Mouse (Mus musculus) ES-E14 (cell line): Measurements from ENCODE around the gene Kxd1. TPM values are rescaled to one million over a fixed set of nuclear protein-coding genes. Genes with fewer than 3 reads are reported as not detected.

Experiments
- DNase-seq: peaks from one replicate; pipeline ENCODE4 v3.0.0-alpha.2; 2013; ENCODE audit warnings: low read depth, low spot score
- H3K27ac ChIP-seq: 2 replicates; pipeline ENCODE4 v1.5.1; 2012; ENCODE audit warnings: low read depth, mild to moderate bottlenecking, low read length, moderate library complexity, mixed read lengths; ENCODE audit not compliant: poor library complexity, insufficient read depth, severe bottlenecking
- H3K36me3 ChIP-seq: 2 replicates; pipeline ENCODE4 v1.6.1; 2012; ENCODE audit warnings: mild to moderate bottlenecking, low read length, moderate library complexity, mixed read lengths; ENCODE audit not compliant: control insufficient read depth, poor library complexity, insufficient read depth, severe bottlenecking
- H3K4me1 ChIP-seq, 2 experiments: fragments of 150-350 bp in 1 of 2; sonication (generic) in 1 of 2; 2 replicates each; pipeline ENCODE4 v1.6.1; 2012; ENCODE audit warnings: low read length in 2 of 2, mild to moderate bottlenecking in 1 of 2, mixed read lengths in 1 of 2; ENCODE audit not compliant: control insufficient read depth in 2 of 2, insufficient read depth in 2 of 2, poor library complexity in 1 of 2
- H3K4me3 ChIP-seq, 2 experiments: fragments of 150-350 bp in 1 of 2; sonication (generic) in 1 of 2; 2 replicates each; pipeline ENCODE4 v1.5.1; 2012; ENCODE audit warnings: low read length in 2 of 2, low read depth in 1 of 2, mild to moderate bottlenecking in 1 of 2, mixed read lengths in 1 of 2; ENCODE audit not compliant: insufficient read depth in 1 of 2, poor library complexity in 1 of 2, severe bottlenecking in 1 of 2
- H3K9ac ChIP-seq: 2 replicates; pipeline ENCODE4 v1.6.1; 2012; ENCODE audit warnings: low read depth, mild to moderate bottlenecking, low read length, mixed read lengths; ENCODE audit not compliant: poor library complexity, insufficient read depth, severe bottlenecking
- H3K9me3 ChIP-seq: fragments of 150-350 bp; sonication (generic); 2 replicates; pipeline ENCODE4 v1.6.1; 2012; ENCODE audit warnings: low read depth, mild to moderate bottlenecking, low read length; ENCODE audit not compliant: control insufficient read depth, insufficient read depth
- CHD2 ChIP-seq: IDR thresholded peaks from 2 replicates; pipeline ENCODE4 v1.6.1; 2014; ENCODE audit warnings: mild to moderate bottlenecking, low read depth, low read length, inconsistent platforms
- HCFC1 ChIP-seq: IDR thresholded peaks from 2 replicates; pipeline ENCODE4 v1.6.1; 2012; ENCODE audit warnings: low read length, inconsistent platforms, borderline replicate concordance; ENCODE audit not compliant: insufficient read depth
- MAFK ChIP-seq: IDR thresholded peaks from 2 replicates; pipeline ENCODE4 v1.6.1; 2014; ENCODE audit warnings: mild to moderate bottlenecking, low read depth, low read length, inconsistent platforms; ENCODE audit not compliant: insufficient read depth
- ZC3H11A ChIP-seq: IDR thresholded peaks from 2 replicates; pipeline ENCODE4 v1.6.1; 2012; ENCODE audit warnings: low read depth, mild to moderate bottlenecking, inconsistent platforms, low read length, borderline replicate concordance
- ZNF384 ChIP-seq: IDR thresholded peaks from 2 replicates; pipeline ENCODE4 v1.6.1; 2012; ENCODE audit warnings: low read depth, low read length, inconsistent platforms
- in situ Hi-C, 2 experiments: fragments of 600-800 bp; cut with MboI; formaldehyde crosslinking; loops; one replicate each; pipeline ENCODE4 v1.15.1; 2025; ENCODE audit warnings: low sequenced_read_pairs in 2 of 2, inconsistent platforms in 1 of 2; ENCODE audit not compliant: unreplicated experiment in 2 of 2
- total RNA-seq: library from RNA; depleted of rRNA; stranded (reverse); fragments of 300-350 nt; gene quantifications from 2 replicates; pipeline ENCODE4 v1.2.3, GENCODE M21; 2012

The Kxd1 gene
- total RNA-seq, 1 experiment = 35.3 TPM

DNA sequence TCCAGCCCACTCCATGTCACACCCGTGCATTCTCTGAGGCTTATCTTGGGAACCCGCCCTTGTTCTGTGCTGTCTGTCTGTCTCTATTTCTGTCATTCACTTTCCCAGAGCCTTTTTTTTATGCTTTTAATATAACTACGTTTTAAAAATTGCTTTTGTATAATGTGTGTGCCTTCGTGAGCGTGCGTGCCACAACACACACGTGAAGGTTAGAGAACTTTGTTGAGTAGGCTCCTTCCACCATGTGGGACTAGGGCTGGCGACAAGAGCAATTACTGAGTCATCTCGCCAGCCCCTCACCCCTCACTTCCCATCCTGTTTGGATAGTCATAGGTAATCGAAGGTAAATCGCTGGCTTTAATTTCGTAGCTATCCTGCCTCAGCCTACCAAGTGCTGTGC is 25.2 kb downstream of the Kxd1 start:
- H3K4me3 ChIP-seq = peak overlapping the region in 1 of 2 experiments; percentile 7; a peak in 2 of 4 replicates
- no peak for DNase-seq
- peaks cover 11% of the 10 kb centered on the region for H3K36me3 ChIP-seq
- no peaks in the 10 kb centered on the region for H3K9me3 ChIP-seq
- H3K4me1 ChIP-seq = peaks cover 7 to 17% of the 10 kb centered on the region in 2 experiments; a peak in 2 of 4 replicates
- H3K27ac ChIP-seq = no peak overlapping the region
- in situ Hi-C loops = no loop called here
- 0 out of 2 replicates have a peak overlapping the region, but pooled peaks have one; percentile 34 for H3K9ac ChIP-seq
- TF ChIP-seq ZC3H11A (no peak), MAFK (no peak), CHD2 (no peak), ZNF384 (no peak), HCFC1 (no peak)

DNA sequence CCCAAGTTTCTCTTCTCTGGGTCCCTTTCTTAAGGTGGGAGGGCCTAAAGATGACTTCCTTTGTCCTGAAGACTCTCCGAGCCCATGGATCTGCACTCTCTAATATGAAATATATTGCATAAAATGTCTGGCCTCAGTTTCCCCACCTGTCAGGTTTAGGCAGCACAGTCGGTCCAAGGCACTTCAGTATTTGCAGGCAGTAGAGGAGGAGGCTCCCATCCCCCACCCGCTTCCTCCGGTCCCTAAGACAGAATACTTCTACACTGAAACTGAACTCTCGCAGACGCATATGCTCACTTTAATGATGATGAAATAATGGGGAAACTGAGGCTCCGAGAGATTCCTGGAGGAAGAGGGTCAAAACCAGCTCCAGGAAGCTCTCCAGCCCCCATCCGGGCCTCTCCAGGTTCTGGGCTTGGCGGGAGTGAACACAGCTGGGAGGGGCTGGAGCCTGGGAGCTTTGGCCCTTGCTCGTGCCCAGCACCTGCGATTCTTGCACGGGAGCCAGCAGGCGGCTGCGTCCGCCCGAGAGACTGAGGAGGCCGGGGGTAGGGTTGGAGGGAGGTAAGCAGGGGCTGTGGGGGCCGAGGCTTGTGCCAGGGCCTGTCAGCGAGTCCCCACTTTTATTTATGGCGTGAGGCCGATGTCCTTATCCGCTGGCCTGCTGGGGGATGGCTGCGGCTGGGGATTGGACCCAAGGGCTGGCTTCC is 25.8 kb downstream of the Kxd1 start:
- in situ Hi-C loops = no loop called here
- H3K4me1 ChIP-seq = peaks cover 7 to 17% of the 10 kb centered on the region in 2 experiments; a peak in 2 of 4 replicates
- H3K9ac ChIP-seq = 0 out of 2 replicates have a peak overlapping the region, but pooled peaks have one; percentile 34
- H3K4me3 ChIP-seq = peak overlapping the region in 1 of 2 experiments; percentile 7; a peak in 2 of 4 replicates
- TF ChIP-seq CHD2 (no peak), ZC3H11A (no peak), ZNF384 (no peak), MAFK (no peak), HCFC1 (no peak)
- peaks cover 10% of the 10 kb centered on the region; the same call in 1 of the 2 replicates for H3K36me3 ChIP-seq
- DNase-seq = no peak
- H3K9me3 ChIP-seq = no peaks in the 10 kb centered on the region
- H3K27ac ChIP-seq = no peak overlapping the region

GRCm38 (mm10) chr8:70500386-70501301 is 27.1 kb downstream of the Kxd1 start:
- Histone ChIP-seq H3K36me3 (peaks cover 10% of the 10 kb centered on the region; the same call in 1 of the 2 replicates), H3K9me3 (no peaks in the 10 kb centered on the region), H3K27ac (no peak overlapping the region), H3K4me1 (peaks cover 7 to 17% of the 10 kb centered on the region in 2 experiments; a peak in 2 of 4 replicates), H3K9ac (peak overlapping the region; percentile 66), H3K4me3 (peak overlapping the region; percentile 59 to 68)
- TF ChIP-seq ZC3H11A (no peak), ZNF384 (no peak), HCFC1 (no peak), MAFK (no peak), CHD2 (no peak)
- in situ Hi-C loops = no loop called here
- no peak for DNase-seq

DNA sequence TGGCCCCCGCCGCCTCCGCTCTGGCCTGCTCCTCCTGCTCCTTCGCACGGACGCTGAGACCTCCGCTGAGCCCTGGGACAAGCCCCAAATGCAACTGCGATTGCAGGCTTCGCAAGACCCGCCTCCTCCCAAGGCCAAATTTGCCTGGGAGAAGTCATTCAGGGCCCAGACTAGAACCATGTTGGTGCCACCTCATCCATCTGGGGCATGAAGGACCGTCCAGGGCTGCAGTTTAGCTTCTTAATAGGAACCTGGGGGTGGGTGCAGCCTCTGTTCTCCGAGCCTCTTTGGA is 32.0 kb downstream of the Kxd1 start:
- no peak overlapping the region for H3K27ac ChIP-seq
- in situ Hi-C loops = no loop called here
- no peak overlapping the region for H3K9ac ChIP-seq
- TF ChIP-seq ZC3H11A (no peak), MAFK (no peak)
- no peaks in the 10 kb centered on the region for H3K9me3 ChIP-seq
- peak overlapping the region in 1 of 2 experiments; percentile 32; a peak in 1 of 4 replicates for H3K4me3 ChIP-seq
- peaks cover 5 to 24% of the 10 kb centered on the region in 2 experiments; a peak in 2 of 4 replicates for H3K4me1 ChIP-seq
- DNase-seq = no peak
- H3K36me3 ChIP-seq = no peaks in the 10 kb centered on the region
